Mouse (Mus musculus) kidney, embryonic 16.5 days (tissue): ENCODE measurements around the gene Eif2d. TPM values are rescaled to one million over a fixed set of nuclear protein-coding genes. Genes with fewer than 3 reads are reported as not detected.

ENCODE experiments used
- ATAC-seq: fragments of 200-750 bp; cut with Nextera tagmentation; 2 replicates; pipeline ENCODE4 v1.8.0; 2017; ENCODE audit warnings: moderate TSS enrichment; ENCODE audit not compliant: low FRiP score, low TSS enrichment
- H3K27ac ChIP-seq: fragments of 300-500 bp; sonication (generic); 2 replicates; pipeline ENCODE4 v1.5.1; 2014; ENCODE audit warnings: low read length
- H3K27me3 ChIP-seq: fragments of 300-500 bp; sonication (generic); 2 replicates; pipeline ENCODE4 v1.6.1; 2014; ENCODE audit warnings: low read length, control low read depth, mixed read lengths; ENCODE audit not compliant: insufficient read depth
- H3K36me3 ChIP-seq: fragments of 300-500 bp; sonication (generic); 2 replicates; pipeline ENCODE4 v1.6.1; 2014; ENCODE audit warnings: low read length, control low read depth, mixed read lengths; ENCODE audit not compliant: insufficient read depth
- H3K4me1 ChIP-seq: fragments of 300-500 bp; sonication (generic); 2 replicates; pipeline ENCODE4 v1.6.1; 2014; ENCODE audit warnings: low read length, control low read depth, mixed read lengths; ENCODE audit not compliant: insufficient read depth
- H3K4me2 ChIP-seq: fragments of 300-500 bp; sonication (generic); replicated peaks from 2 replicates; pipeline ENCODE4 v1.6.1; 2014; ENCODE audit warnings: low read depth, low read length
- H3K4me3 ChIP-seq: fragments of 300-500 bp; sonication (generic); 2 replicates; pipeline ENCODE4 v1.5.1; 2014; ENCODE audit warnings: mild to moderate bottlenecking, low read length
- H3K9ac ChIP-seq: fragments of 300-500 bp; sonication (generic); replicated peaks from 2 replicates; pipeline ENCODE4 v1.6.1; 2014; ENCODE audit warnings: low read length
- H3K9me3 ChIP-seq: fragments of 300-500 bp; sonication (generic); 2 replicates; pipeline ENCODE4 v1.6.1; 2016; ENCODE audit warnings: low read length, control low read depth
- WGBS: fragments of 180-500 bp; shearing (Covaris S2); extraction: QIAGEN DNeasy Blood & Tissue Kit; methylation state at CpG from one replicate; pipeline ENCODE4 v1.1.7; 2014; 5-methylcytosine and 5-hydroxymethylcytosine counted together
- polyA plus RNA-seq: library from polyadenylated mRNA; unstranded; fragments of >200 nt; fragmentation: Nextera tagmentation; extraction: Ambion mirVana; gene quantifications from 2 replicates; pipeline ENCODE4 v1.2.1, GENCODE M21; 2015

The Eif2d gene
- polyA plus RNA-seq, 1 experiment from 2014 or later, result 70.5 TPM

- Histone ChIP-seq H3K36me3 (no peaks in the 10 kb centered on the region), H3K27ac (no peak overlapping the region), H3K9ac (no peak overlapping the region), H3K4me1 (0 out of 2 replicates have a peak, but pooled peaks cover 7% of the 10 kb centered on the region), H3K9me3 (no peaks in the 10 kb centered on the region), H3K27me3 (no peaks in the 10 kb centered on the region), H3K4me3 (no peak overlapping the region), H3K4me2 (no peak overlapping the region)
- ATAC-seq, result no peak
- 44% methylated on average over 3 of the region's 3 CpGs for WGBS
These were observed 31.0 kb upstream of the Eif2d start for GRCm38 (mm10) chr1:131121987-131122386.

GRCm38 (mm10) chr1:131123522-131124265 is 29.3 kb upstream of the Eif2d start:
- WGBS, result 58% methylated on average over 10 of the region's 10 CpGs
- Histone ChIP-seq H3K36me3 (peaks cover 2% of the 10 kb centered on the region), H3K9ac (0 out of 2 replicates have a peak overlapping the region, but pooled peaks have one; percentile 3), H3K4me2 (no peak overlapping the region), H3K9me3 (no peaks in the 10 kb centered on the region), H3K27ac (no peak overlapping the region), H3K4me1 (0 out of 2 replicates have a peak, but pooled peaks cover 7% of the 10 kb centered on the region), H3K4me3 (no peak overlapping the region), H3K27me3 (no peaks in the 10 kb centered on the region)
- ATAC-seq, result no peak

GRCm38 (mm10) chr1:131125987-131126744 is 26.8 kb upstream of the Eif2d start:
- Histone ChIP-seq H3K9ac (no peak overlapping the region), H3K9me3 (no peaks in the 10 kb centered on the region), H3K36me3 (peaks cover 16% of the 10 kb centered on the region), H3K4me1 (no peaks in the 10 kb centered on the region), H3K27me3 (no peaks in the 10 kb centered on the region), H3K4me3 (no peak overlapping the region), H3K27ac (no peak overlapping the region), H3K4me2 (no peak overlapping the region)
- ATAC-seq, result no peak
- WGBS, result 63% methylated on average over 11 of the region's 11 CpGs

GRCm38 (mm10) chr1:131134231-131134630 is 18.8 kb upstream of the Eif2d start:
- WGBS, result 60% methylated on average over 6 of the region's 6 CpGs
- no peak overlapping the region for H3K4me3 ChIP-seq

GRCm38 (mm10) chr1:131134942-131135522 is 17.9 kb upstream of the Eif2d start:
- WGBS, result 54% methylated on average over 8 of the region's 8 CpGs
- ATAC-seq, result no peak
- H3K4me2 ChIP-seq, result no peak overlapping the region
- peaks cover 24% of the 10 kb centered on the region for H3K4me1 ChIP-seq
- no peak overlapping the region for H3K9ac ChIP-seq
- no peak overlapping the region for H3K27ac ChIP-seq
- H3K27me3 ChIP-seq, result no peaks in the 10 kb centered on the region
- peaks cover 1% of the 10 kb centered on the region for H3K36me3 ChIP-seq
- no peak overlapping the region for H3K4me3 ChIP-seq
- H3K9me3 ChIP-seq, result no peaks in the 10 kb centered on the region

More at GRCm38 (mm10) chr1:131134231-131134630, 18.8 kb upstream of the Eif2d start:
- Histone ChIP-seq H3K27ac (no peak overlapping the region), H3K9ac (no peak overlapping the region), H3K9me3 (no peaks in the 10 kb centered on the region), H3K27me3 (no peaks in the 10 kb centered on the region), H3K4me1 (peaks cover 21% of the 10 kb centered on the region), H3K36me3 (peaks cover 9% of the 10 kb centered on the region), H3K4me2 (no peak overlapping the region)
- ATAC-seq, result no peak

GRCm38 (mm10) chr1:131135960-131136629 is 16.9 kb upstream of the Eif2d start:
- no peaks in the 10 kb centered on the region for H3K27me3 ChIP-seq
- no peak overlapping the region for H3K27ac ChIP-seq
- no peak overlapping the region for H3K4me3 ChIP-seq
- no peak overlapping the region for H3K9ac ChIP-seq
- H3K4me2 ChIP-seq, result no peak overlapping the region
- no peak for ATAC-seq
- no peaks in the 10 kb centered on the region for H3K9me3 ChIP-seq
- H3K36me3 ChIP-seq, result no peaks in the 10 kb centered on the region
- 79% methylated on average over 10 of the region's 10 CpGs for WGBS
- H3K4me1 ChIP-seq, result peaks cover 24% of the 10 kb centered on the region

GRCm38 (mm10) chr1:131137111-131137510 is 15.9 kb upstream of the Eif2d start:
- peak overlapping the region; percentile 82 for H3K4me3 ChIP-seq

GRCm38 (mm10) chr1:131137717-131138118 is 15.3 kb upstream of the Eif2d start:
- Histone ChIP-seq H3K27me3 (no peaks in the 10 kb centered on the region), H3K9ac (peak overlapping the region; percentile 80), H3K27ac (peak overlapping the region; percentile 94), H3K9me3 (no peaks in the 10 kb centered on the region), H3K4me3 (peak overlapping the region; percentile 82), H3K4me1 (peaks cover 24% of the 10 kb centered on the region), H3K36me3 (no peaks in the 10 kb centered on the region), H3K4me2 (peak overlapping the region; percentile 89)
- peak; percentile 81 for ATAC-seq
- WGBS, result under 1% methylated on average over 27 of the region's 36 CpGs

More at GRCm38 (mm10) chr1:131137111-131137510, 15.9 kb upstream of the Eif2d start:
- peak overlapping the region; percentile 89 for H3K4me2 ChIP-seq
- peak overlapping the region; percentile 22; the same call in 1 of the 2 replicates for H3K9ac ChIP-seq
- ATAC-seq, result no peak
- H3K27ac ChIP-seq, result no peak overlapping the region
- peaks cover 24% of the 10 kb centered on the region for H3K4me1 ChIP-seq
- WGBS, result 32% methylated on average over 5 of the region's 5 CpGs
- H3K9me3 ChIP-seq, result no peaks in the 10 kb centered on the region
- no peaks in the 10 kb centered on the region for H3K36me3 ChIP-seq
- no peaks in the 10 kb centered on the region for H3K27me3 ChIP-seq

- H3K4me2 ChIP-seq, result peak within 1 kb of the TSS; percentile 89
- H3K27ac ChIP-seq, result peak within 1 kb of the TSS; percentile 94
- H3K27me3 ChIP-seq, result no peaks in the 10 kb centered on the region
- peak; percentile 98 for ATAC-seq
- no peaks in the 10 kb centered on the region for H3K36me3 ChIP-seq
- H3K9me3 ChIP-seq, result no peaks in the 10 kb centered on the region
- 5% methylated on average over 40 of the region's 49 CpGs for WGBS
- H3K4me3 ChIP-seq, result peak within 1 kb of the TSS; percentile 82
- peaks cover 24% of the 10 kb centered on the region for H3K4me1 ChIP-seq
- peak within 1 kb of the TSS; percentile 80 for H3K9ac ChIP-seq
These were observed 14.6 kb upstream of the Eif2d start, which contains the start of gene Dyrk3 for GRCm38 (mm10) chr1:131138191-131139016. Gene Dyrk3, minus strand, starts transcription at chr1:131138340.
